Mouse (Mus musculus): ENCODE data around the gene Cdk5rap3. TPM values are rescaled to one million over a fixed set of nuclear protein-coding genes. Genes with fewer than 3 reads are reported as not detected.

The Cdk5rap3 gene
- polyA plus RNA-seq (2015; fragmentation: Nextera tagmentation; extraction: Ambion mirVana): 67.4 and 76.8 TPM in 2 replicates

GRCm38 (mm10) chr11:96916044-96916884 lies at the start of gene Cdk5rap3:
Gene Cdk5rap3 (minus strand): TSS chr11:96916496.

GRCm38 (mm10) chr11:96943746-96944304 lies 27.5 kb upstream of the Cdk5rap3 start, which contains the start of gene Pnpo:
Gene Pnpo (minus strand): TSS chr11:96943986.

DNA sequence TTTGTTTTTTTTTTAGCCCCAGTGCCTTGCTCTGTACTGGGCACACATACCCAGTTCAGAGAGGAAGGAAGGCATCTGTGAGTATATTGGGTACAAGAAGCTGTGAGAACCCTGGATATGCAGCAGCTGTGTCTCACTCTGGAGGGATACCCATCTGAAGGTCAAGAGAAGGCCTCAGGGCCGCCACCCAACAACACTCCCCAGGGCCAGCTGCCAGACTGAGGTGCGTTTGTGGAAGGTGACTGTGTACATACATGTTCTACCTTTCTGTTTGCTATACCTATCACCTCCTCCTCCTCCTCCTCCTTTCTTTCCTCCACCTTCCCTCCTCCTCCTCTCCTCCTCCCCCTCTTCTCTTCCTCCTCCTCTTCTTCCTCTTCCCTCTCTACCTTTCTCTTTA lies 11.8 kb upstream of the Cdk5rap3 start, which contains the start of gene Prr15l:
Prr15l (plus strand) TSS at position 17 of the 400 bp plus-strand sequence.

Other genes with a start within 250 kb of the Cdk5rap3 start
- 10.9 and 12.8 TPM in 2 replicates for gene Snx11, start 138.9 kb downstream of the Cdk5rap3 start, polyA plus RNA-seq (2015; fragmentation: Nextera tagmentation; extraction: Ambion mirVana)
- gene Cbx1, start 127.4 kb downstream of the Cdk5rap3 start, polyA plus RNA-seq (2015; fragmentation: Nextera tagmentation; extraction: Ambion mirVana): 44.7 and 58.2 TPM in 2 replicates
- 55.8 and 96.5 TPM in 2 replicates for gene Nfe2l1, start 86.5 kb downstream of the Cdk5rap3 start, polyA plus RNA-seq (2015; fragmentation: Nextera tagmentation; extraction: Ambion mirVana)
- gene Copz2, start 66.6 kb downstream of the Cdk5rap3 start, polyA plus RNA-seq (2015; fragmentation: Nextera tagmentation; extraction: Ambion mirVana): 116 and 179 TPM in 2 replicates
- 1.4 and 1.9 TPM in 2 replicates for gene Prr15l, start 11.6 kb upstream of the Cdk5rap3 start, polyA plus RNA-seq (2015; fragmentation: Nextera tagmentation; extraction: Ambion mirVana)
- 26.1 and 40.0 TPM in 2 replicates for gene Pnpo, start 27.5 kb upstream of the Cdk5rap3 start, polyA plus RNA-seq (2015; fragmentation: Nextera tagmentation; extraction: Ambion mirVana)
- 13.0 and 14.4 TPM in 2 replicates for gene Sp2, start 66.5 kb upstream of the Cdk5rap3 start, polyA plus RNA-seq (2015; fragmentation: Nextera tagmentation; extraction: Ambion mirVana)
- not detected in 2 replicates for gene Sp6, start 96.9 kb upstream of the Cdk5rap3 start, polyA plus RNA-seq (2015; fragmentation: Nextera tagmentation; extraction: Ambion mirVana)
- 19.7 and 38.7 TPM in 2 replicates for gene Scrn2, start 113.4 kb upstream of the Cdk5rap3 start, polyA plus RNA-seq (2015; fragmentation: Nextera tagmentation; extraction: Ambion mirVana)
- 1.7 TPM in 2 replicates for gene Lrrc46, start 124.9 kb upstream of the Cdk5rap3 start, polyA plus RNA-seq (2015; fragmentation: Nextera tagmentation; extraction: Ambion mirVana)
- gene Mrpl10, start 125.1 kb upstream of the Cdk5rap3 start, polyA plus RNA-seq (2015; fragmentation: Nextera tagmentation; extraction: Ambion mirVana): 60.0 and 107 TPM in 2 replicates
- gene Osbpl7, start 134.1 kb upstream of the Cdk5rap3 start, polyA plus RNA-seq (2015; fragmentation: Nextera tagmentation; extraction: Ambion mirVana): 5.1 and 9.9 TPM in 2 replicates
- 0.28 and 0.50 TPM in 2 replicates for gene Tbx21, start 198.8 kb upstream of the Cdk5rap3 start, polyA plus RNA-seq (2015; fragmentation: Nextera tagmentation; extraction: Ambion mirVana)
- gene Tbkbp1, start 235.0 kb upstream of the Cdk5rap3 start, polyA plus RNA-seq (2015; fragmentation: Nextera tagmentation; extraction: Ambion mirVana): 4.4 and 5.1 TPM in 2 replicates

Data from adrenal gland, postnatal 0 days (tissue).